Mouse (Mus musculus) liver, adult 2 months (tissue): Measurements from ENCODE around the gene Spin1.

Experiments used
- CTCF ChIP-seq: fragments of 200-500 bp; IDR thresholded peaks from 2 replicates; pipeline ENCODE4 v1.5.1; 2011; ENCODE audit warnings: low read depth, low read length, control low read depth
- POLR2A ChIP-seq: fragments of 200-500 bp; IDR thresholded peaks from 2 replicates; pipeline ENCODE4 v1.6.1; 2011; ENCODE audit warnings: low read length, control low read depth; ENCODE audit not compliant: insufficient read depth; ENCODE audit errors: extremely low read depth

DNA sequence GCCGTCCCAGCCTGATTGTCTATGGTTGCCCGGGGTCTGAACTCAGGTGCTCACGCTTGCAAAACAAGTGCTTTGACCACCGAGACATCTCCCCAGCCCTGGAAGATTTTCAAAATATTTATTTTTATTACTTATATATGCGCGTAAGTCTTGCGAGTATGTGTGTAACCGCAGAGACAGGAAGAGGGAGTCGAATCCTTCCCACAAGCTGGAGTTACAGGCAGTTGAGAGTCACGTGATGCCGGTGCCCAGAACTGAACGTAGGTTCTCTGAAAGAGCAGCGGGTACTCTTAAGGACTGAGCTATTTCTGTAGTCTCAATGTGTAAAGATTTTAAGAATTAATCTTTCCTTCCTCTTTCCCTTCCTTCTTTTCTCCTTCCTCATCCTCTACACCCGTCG is 93.2 kb downstream of the Spin1 start:
- no peak for TF ChIP-seq POLR2A
- TF ChIP-seq CTCF = no peak
